Mouse (Mus musculus): Measurements from ENCODE around the gene Med10. TPM values are rescaled to one million over a fixed set of nuclear protein-coding genes. Genes with fewer than 3 reads are reported as not detected.

Gene Med10
- polyA plus RNA-seq, 3 experiments from 2014 or later: 175 to 199 (median 178) TPM

- ATAC-seq: no peak
Observed at GRCm38 (mm10) chr13:69832578-69832977, 30.4 kb downstream of the Med10 start.

GRCm38 (mm10) chr13:69833416-69833815 is 31.2 kb downstream of the Med10 start:
- ATAC-seq: no peak

GRCm38 (mm10) chr13:69845592-69845991 is 43.4 kb downstream of the Med10 start:
- no peak for ATAC-seq

- no peak for ATAC-seq
Observed at GRCm38 (mm10) chr13:69849579-69849978, 47.4 kb downstream of the Med10 start.

- no peak for ATAC-seq
Observed at GRCm38 (mm10) chr13:69852313-69852712, 50.1 kb downstream of the Med10 start.

- ATAC-seq: no peak
Observed at GRCm38 (mm10) chr13:69853425-69854043, 51.3 kb downstream of the Med10 start.

GRCm38 (mm10) chr13:69855941-69856340 is 53.7 kb downstream of the Med10 start:
- ATAC-seq: no peak

GRCm38 (mm10) chr13:69862276-69862675 is 60.1 kb downstream of the Med10 start:
- ATAC-seq: no peak

GRCm38 (mm10) chr13:69864911-69865310 is 62.7 kb downstream of the Med10 start:
- ATAC-seq: no peak

Other genes starting within 250 kb of the Med10 start
- 1 to 10 TPM in 2 of 3 experiments, under 1 TPM in 1; 0.85 to 1.6 (median 1.2) TPM for gene Srd5a1, start 191.0 kb upstream of the Med10 start, polyA plus RNA-seq (2017; shearing (Covaris generic))
- not detected for gene Ube2ql1, start 62.5 kb upstream of the Med10 start, polyA plus RNA-seq (2017; shearing (Covaris generic))